Mouse (Mus musculus): ENCODE measurements around the gene Rpl37a.

Gene Rpl37a

DNA sequence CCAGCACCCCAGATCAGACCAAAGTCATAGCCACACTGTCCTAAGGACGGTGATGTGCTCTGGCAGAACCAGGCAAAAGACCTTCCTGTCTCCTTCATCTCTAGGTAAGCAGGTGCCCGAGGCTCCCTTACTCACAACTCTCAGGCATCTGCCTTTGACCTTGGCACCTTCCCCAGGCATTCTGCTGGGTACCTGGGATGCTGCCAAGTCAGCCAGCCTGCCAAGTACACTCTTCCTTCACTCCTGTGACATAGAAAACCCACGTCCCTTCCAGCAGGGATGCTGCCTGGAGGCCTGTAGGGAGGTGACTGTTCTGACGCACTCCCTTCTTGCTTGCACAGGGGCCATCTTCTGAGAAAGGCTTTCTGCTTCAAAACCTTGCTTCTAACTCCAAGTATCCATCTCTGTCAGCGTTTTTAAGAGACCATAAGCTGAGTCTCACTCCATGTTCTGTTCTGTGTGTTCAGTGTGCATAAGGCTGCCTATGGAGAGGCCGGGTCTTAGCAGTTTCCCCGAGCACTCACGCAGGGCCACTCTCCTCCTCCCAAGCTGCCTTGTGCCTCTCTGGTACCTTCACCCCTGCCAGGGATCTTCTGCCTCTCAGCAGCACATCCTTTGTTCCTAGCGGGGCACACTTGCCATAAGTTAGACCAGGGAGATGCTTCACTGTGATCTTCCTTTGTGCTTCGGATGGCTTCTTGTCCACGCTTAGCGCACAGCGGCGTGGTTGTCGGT lies 28.0 kb downstream of the Rpl37a start:
- peak in 1 of 2 experiments; percentile 17 for DNase-seq (ENCODE audit: low spot score in 2 of 2)

GRCm38 (mm10) chr1:72739681-72740063 lies 28.6 kb downstream of the Rpl37a start:
- peak; percentile 34 to 52 for DNase-seq (ENCODE audit: low spot score in 2 of 2)

DNA sequence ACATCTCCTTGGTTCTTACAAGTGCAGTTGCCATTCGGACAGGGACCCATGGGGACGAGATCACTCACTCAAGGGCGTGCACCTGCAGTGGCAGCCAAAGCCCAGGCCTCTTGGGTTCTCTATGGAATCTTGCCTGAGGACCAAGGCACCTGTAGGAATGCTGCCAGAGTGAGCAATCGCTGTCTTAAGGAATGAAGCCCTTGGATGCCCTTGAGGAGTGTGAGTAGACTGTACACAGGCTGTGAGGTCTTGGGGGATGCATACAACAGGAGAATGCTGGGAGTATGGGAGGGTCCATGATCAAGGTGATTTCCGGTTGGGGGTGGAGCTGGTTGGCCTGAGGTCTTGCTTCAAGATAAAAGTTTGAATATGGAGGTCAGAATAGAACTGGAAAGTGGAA lies 30.3 kb downstream of the Rpl37a start:
- no peak for DNase-seq (ENCODE audit: low spot score in 2 of 2)

GRCm38 (mm10) chr1:72744816-72745506 lies 33.9 kb downstream of the Rpl37a start:
- no peak for DNase-seq (ENCODE audit: low spot score in 2 of 2)

GRCm38 (mm10) chr1:72746382-72746781 lies 35.3 kb downstream of the Rpl37a start:
- DNase-seq (ENCODE audit: low spot score in 2 of 2), result peak; percentile 47 to 53

DNA sequence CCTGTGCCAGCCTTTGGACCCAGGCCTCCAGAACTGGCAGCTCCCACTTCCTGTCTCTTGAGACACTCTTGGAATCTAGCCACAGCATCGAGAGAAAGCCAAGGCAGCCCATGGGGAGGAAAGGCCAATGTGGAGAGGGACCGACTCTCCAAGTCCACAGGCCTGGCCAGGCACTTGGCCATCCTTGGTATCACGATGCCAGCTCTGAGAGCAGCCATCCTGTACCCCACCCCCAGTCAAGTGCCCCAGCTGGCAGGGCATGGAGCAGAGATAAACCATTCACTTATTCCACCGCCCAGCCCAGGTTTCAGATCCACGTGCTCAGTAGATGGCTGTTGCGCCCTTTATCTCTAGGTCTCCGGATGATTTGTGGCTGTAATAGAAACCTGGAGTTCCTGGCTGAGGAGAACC lies 40.3 kb downstream of the Rpl37a start:
- peak; percentile 36 to 49 for DNase-seq (ENCODE audit: low spot score in 2 of 2)

DNA sequence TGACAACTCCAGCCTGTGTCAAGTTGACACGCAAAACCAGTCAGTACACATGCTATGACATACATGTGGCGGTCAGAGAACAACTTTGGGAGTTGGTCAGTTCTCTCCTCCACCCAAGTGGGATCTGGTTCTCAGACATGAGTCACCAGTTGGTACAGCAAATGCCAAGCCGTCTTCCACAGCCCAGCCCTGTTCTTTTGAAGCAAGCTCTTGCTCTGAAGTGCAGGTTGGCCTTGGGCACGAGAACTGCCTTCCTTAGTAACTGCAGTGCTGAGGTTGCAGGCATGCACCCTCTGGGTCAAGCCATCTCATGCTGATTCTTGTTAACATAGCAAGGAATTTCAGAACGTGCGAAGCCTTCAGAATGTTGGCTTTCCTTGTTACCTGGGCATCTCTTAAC lies 42.1 kb downstream of the Rpl37a start:
- no peak for DNase-seq (ENCODE audit: low spot score in 2 of 2)

DNA sequence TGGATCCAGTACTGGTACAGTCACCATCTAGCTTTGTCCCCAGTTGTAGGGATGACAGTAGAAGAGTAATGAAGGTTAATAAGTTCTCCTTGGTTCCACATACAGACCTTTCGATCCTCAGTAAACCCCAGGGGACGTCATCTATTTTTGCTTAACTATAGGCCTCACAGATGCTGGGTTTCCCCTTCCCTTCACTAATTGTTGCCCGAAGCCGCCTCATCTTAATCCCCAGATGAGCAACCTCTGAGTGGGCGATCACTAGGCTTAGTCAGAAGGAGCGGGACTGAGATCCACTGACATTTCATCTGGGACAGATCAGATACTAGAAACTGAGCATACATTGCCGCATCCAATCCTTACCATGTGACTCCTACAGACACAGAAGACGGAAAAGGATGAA lies 44.1 kb downstream of the Rpl37a start:
- no peak for DNase-seq (ENCODE audit: low spot score in 2 of 2)

DNA sequence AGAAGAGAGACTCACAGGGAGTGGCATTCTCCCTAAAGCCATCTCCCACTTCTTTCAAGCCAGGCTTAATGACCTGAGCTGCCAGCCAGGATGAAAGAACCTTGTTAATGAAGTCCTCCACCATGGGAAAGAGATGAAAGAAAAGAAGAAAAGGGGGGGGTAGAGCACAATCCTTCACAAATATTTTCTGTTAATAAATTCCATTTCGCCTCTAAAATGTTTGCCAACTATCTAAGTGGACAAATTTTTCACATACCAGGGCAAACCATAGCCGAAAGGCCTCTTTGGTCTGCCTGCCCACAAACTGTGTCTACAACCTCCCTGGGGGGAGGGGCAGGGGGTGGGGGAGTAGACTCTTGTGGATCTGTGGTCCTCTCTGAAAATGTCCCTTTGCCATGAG lies 44.7 kb downstream of the Rpl37a start:
- no peak for DNase-seq (ENCODE audit: low spot score in 2 of 2)

- no peak for DNase-seq (ENCODE audit: low spot score in 2 of 2)
These were observed 48.7 kb downstream of the Rpl37a start for GRCm38 (mm10) chr1:72759758-72760157.
